Mouse (Mus musculus) heart, postnatal 25 days (tissue): ENCODE data around the gene Hoxb7. TPM values are rescaled to one million over a fixed set of nuclear protein-coding genes. Genes with fewer than 3 reads are reported as not detected.

Source experiments
- DNase-seq: peaks from one replicate; pipeline ENCODE4 v3.0.0; 2022; ENCODE audit warnings: low spot score
- intact Hi-C: fragments of 180-260 bp; cut with DNase I; formaldehyde crosslinking; loops from one replicate; pipeline ENCODE4 v1.15.1; 2025
- total RNA-seq, 2 experiments: library from RNA; stranded (reverse); gene quantifications; 2 replicates each; pipeline ENCODE4 v1.2.3; 2021

Gene Hoxb7
- not detected for total RNA-seq

DNA sequence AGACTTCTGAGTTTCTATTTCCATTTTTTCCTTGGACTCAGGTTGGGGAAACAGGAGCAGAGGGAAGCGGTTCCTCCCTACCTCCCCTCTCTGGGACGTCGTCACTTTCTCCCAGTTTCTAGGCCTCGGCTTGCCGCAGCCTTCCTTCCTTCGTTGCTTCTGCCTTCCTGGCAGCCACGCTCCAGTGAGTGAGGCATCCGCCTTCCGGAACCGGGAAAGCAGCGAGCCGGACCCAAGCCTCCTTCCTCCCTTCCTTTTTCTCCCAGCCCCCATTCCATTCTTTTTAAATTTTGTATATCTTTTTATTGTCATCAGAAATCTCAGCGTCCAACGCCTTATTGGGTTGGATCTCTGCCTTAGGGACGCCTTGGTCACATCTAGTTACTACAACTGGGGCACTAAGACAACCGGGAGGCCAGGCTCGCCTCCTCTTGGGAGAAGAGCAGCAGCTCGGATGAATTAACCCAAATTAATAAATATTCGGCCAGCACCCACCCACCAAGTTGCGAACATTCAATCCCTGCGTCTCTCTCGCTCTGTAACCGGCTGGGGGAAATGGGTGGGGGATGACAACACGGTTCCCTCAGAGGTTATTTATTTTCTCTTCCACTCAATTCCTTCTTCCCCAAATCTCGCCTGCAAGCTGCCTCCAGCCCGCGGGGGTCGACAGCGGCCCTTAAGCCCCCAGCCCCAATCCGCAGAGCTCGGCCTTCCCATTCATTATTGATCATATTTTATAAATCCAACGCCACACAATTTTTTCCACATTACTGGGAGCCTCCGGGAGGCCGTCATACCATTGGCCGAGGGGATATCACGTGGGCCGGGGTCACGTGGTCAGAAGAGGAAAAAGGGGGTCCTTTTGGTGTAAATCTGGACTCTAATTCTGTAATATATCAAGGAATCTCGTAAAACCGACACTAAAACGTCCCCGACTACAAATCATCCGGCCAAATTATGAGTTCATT is at the start of gene Hoxb7:
TSS of gene Hoxb7 (plus strand) at position 853 of the 968 bp plus-strand sequence.
- intact Hi-C loops: no loop called here
- no peak for DNase-seq

DNA sequence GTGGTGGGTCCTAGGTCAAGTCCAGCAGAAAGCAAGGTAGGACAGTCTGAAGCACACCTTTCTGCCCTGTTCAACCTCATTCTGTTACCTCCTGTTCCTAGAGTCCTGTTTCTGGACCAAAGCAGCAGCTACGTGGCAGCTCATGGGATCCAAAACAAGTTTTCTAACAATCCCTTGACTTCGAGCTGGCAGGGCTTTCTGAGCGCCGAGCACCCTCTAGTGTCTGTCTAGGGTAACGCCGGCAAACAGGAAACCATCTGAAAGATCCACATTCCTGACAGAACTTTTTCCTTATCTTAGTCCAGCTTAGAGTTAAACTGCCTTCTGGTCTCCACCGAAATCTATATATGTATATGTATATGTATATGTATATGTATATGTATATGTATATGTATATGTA is 46.2 kb upstream of the Hoxb7 start:
- no peak for DNase-seq
- intact Hi-C loops: no loop called here

DNA sequence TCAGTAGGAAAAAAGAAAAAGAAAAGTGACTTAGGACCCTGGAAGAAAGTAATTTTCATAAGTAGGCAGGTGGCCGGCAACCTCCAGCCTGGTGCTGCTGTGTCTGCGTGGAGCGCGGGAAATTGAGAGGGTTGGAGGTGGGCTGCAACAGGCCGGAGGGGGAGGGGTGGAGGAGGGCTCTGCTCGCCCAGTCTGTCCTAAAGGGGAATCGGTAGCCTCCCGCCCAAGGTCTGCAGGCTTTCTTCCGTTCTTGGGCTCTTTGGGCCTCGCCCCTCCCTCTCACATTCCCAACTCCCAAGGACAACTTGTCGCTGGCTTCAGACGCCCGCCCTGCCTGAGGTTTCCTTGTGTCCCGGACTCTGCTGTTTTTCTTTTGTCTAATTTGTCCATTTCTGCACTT is 35.5 kb upstream of the Hoxb7 start:
- no peak for DNase-seq
- intact Hi-C loops: no loop called here

DNA sequence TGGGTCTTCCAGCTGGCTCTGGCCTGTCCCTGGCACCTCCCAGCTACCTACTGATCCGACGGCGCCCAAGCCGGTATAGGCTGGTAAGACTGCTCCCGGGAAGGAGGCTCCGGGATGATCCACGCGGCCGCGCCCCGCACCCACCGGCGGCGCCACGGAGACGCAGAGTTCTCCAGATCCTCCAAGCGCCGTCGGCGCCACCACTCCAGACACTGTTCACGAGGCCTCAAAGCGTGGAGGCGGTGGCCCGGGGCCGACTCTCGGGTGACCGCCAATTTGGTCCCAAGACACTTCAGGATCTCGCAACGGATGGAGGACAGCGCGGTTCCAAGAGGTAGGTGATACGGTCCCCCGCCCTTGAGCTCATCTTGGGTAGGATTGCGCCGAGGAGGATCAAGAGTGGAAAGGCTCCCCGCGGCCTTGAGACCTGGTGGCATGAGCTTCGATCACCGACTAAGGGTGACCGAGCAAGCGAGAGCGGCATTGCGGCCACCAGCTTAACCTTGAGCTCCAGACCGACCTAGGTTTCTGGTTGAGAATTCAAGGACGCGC is 34.9 kb upstream of the Hoxb7 start:
- intact Hi-C loops: no loop called here
- DNase-seq: no peak

DNA sequence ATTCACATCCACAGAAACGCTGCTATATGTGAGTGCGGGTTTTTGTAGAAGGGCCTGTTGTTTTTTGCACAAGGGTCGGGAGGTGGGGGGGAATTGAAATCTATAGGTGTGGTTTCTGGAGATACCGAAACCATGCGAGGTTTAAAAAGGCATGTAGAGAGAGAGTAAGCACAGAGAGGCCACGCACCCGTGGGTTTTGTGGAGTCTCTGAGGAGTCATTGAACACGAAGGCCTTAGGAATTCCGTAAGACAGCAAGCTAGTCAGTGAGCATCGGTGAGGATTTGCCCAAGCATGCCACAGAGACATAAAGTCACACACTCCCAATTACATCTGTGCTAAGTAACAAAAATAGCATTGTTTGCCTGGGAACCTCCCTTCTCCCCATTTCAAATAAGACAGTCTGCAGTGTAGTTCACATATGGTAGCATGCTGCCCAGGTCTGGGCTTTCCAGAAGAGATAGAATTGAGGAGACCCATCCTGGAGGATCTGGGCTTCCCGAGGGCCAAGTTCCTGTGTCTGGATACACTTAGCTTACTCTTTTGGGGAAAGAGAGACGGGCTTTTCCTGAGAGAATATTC is 33.8 kb upstream of the Hoxb7 start:
- no peak for DNase-seq
- intact Hi-C loops: no loop called here

DNA sequence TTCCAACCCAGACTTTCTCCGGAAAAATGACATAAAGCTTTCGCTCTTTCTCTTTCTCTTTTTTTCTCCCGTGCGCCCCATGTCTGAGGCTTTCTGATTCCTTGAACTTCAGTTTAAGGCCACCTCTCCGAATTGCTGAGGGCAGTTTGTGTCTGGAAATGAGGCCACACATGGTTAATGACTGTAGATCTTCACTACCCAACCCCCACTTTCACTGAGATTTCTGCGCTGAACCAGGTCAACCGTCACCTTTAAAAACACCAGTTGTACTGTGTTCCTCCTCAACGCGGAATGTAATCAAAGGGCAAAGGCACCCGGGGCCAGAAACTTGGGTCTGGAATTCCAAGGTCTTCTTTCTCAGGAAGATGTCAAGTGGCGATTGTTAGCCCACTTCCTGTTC is 32.2 kb upstream of the Hoxb7 start:
- no peak for DNase-seq
- intact Hi-C loops: no loop called here

DNA sequence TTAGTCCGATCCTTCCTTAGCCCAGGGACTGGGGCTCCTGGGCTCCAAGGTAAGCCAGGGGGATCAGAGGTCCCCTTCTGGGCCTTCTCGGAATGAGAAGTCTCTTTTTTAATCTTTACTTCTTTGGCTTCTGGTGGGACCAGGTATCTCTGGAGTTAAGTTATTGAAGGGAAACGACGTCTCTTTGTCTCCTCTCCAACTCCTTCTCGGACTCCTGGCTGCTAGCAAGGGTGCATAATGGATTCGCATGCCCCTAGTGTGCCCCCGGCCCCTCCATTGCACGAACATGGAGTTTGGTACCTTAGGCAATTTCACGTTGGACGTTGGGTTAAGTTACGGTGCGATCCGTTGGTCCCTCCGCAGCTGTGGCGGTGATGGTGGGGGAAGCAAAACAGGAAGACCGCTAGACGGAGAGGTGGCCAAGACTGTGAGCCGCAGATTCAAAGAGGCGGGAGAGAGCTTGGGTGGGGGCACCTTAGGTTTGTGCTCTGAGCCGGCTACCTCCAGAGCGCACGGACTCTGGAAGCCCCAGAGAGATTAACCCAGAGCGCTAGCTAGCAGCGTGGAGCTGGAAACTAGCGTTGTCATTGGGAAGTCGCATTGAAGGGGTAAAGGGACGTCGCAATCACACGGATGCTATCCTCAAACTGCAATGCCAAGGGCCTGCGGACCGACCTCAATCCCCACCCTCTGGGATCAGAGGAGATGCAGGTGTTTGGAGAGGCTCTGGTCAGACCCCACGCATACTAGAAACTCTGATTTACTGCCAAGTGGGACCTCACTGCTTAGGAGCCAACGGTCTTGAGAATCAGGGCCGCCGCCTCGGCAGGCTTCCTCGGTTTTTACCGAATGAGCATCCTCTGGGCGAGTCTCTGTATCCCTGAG is 31.1 kb upstream of the Hoxb7 start:
- DNase-seq: no peak
- intact Hi-C loops: no loop called here

DNA sequence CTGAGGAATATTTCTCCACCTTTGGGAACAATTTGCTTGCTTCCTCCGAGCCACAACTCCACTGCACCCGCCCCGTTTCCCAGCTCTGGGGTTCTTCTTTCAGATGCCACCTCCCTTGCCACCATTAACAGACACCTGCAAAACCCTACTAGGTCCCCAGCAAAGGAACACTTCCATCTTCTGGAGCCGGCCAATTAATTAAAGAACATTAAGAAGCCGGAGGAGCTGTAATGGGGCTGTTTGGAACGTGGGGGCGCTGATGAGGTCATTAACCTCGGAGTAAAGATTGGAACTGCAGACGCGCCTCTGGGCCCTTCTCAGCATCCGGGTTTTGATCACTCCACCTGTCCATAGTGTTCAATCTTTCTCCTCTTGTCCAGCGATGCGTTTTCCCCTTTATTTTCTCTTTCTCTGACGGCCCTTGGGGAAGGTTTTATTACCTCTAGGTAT is 30.4 kb upstream of the Hoxb7 start:
- intact Hi-C loops: no loop called here
- no peak for DNase-seq

DNA sequence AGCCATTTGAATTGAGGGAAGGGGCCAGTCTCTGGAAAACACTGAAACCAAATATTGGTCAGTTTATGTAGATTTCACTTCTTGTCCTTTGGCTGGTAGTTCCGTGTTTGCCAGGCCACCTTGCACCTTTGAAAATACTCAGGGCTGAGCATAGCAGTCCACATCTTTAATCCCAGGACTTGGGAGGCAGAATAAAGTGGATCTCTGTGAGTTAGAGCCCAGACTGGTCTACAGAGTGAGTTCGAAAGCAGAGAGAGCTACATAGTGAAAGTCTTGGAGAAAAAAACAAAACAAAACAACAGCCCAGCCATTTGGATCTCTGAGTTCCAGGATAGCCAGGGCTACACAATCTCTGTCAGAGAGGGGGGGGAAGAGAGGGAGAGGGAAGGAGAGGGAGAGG is 29.3 kb upstream of the Hoxb7 start:
- DNase-seq: no peak
- intact Hi-C loops: no loop called here

DNA sequence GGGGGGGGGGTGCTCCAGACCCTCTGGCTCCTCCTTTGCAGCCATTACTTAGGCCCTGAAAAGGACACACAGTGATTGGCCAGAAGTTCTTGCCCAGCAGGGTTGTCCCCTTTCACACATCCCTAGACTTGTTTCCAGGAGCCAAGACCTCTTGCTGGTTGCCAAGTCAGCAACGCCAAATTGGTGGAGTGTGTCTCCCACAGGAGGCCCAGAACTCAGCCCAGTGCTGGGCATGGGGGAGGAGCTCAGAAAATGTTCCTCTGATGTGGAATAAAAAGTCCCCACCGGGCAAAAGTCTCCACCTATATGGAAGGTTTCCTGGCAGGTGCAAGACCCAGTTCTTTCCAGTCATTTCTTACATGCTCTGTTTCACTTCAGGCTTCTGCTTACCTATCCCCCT is 27.4 kb upstream of the Hoxb7 start:
- intact Hi-C loops: no loop called here
- DNase-seq: no peak

DNA sequence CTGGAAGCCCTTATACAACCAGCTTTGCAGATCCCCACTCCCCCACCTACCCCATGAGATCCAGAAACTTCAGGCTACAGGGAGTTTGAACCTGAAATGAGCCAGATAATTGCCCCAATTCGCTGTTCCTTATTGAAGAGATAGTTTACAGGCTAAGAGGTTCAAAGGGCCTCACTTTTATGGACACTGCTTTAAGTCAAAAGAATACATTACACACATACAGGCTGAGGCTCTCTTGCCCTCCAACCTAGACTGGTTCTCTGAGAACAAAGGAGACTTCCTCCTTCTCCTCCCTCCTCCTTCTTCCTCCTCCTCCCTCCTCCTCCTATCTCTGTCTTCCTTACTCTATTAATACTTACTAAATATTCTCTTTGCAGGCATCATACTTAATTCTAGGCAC is 26.9 kb upstream of the Hoxb7 start:
- intact Hi-C loops: no loop called here
- no peak for DNase-seq

DNA sequence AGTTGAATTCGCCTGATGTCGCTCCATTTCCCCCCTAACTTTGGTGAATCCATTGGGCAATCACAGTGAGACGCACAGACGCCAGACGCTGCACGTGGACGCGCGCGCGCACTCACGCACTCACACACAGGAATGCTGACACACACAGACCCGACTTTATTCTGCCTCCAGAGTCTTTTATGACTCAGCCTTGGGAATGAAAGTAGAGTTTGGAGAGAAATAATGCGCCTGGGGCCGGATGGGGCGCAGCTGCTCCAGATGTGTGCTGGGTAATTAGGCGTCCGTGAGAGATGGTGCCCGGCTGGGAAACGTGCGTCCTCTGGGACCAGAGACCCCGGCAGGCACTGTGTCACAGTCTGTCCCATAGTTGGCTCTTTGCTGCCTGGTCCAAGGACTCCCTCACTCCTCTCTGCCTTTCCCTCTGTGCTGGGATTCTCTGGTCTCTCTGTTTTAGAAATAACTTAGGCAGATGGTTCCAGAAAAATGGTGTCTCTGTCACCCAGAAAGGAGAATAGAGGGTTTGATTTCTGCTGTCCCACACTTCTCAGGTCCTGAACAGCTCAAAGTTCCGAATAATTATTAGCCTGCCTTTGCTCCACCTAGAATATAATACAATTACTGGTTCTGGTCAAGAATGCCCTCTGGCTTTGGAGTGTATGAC is 26.0 kb upstream of the Hoxb7 start:
- no peak for DNase-seq
- intact Hi-C loops: no loop called here

DNA sequence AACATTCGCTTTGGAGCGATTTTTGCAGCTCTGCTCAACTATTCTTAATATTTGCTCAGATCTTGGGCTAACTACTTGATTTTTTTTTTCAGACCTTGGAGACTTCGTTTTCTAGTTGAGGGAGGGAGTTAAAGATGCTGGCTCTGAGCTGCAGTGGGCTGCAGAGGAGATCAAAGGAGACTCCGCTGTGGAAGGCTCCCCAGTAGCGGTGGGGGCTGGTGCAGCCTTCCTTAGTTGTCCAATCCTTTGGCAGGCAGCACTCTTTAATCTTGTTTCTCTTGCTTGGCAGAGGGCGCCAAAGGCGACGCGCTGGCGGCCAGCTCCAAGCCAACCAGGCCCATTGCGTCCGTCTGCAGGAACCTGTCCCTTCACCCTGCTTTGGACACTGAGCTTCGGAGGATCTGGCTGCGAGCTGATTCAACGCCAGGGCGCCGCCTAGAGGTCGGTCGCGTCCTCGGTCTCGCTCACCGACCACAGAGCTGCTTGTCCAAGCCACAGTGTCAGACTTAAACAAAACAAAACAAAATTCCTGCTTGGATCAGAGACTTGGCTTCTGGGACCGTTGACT is 25.0 kb upstream of the Hoxb7 start:
- intact Hi-C loops: no loop called here
- DNase-seq: no peak

DNA sequence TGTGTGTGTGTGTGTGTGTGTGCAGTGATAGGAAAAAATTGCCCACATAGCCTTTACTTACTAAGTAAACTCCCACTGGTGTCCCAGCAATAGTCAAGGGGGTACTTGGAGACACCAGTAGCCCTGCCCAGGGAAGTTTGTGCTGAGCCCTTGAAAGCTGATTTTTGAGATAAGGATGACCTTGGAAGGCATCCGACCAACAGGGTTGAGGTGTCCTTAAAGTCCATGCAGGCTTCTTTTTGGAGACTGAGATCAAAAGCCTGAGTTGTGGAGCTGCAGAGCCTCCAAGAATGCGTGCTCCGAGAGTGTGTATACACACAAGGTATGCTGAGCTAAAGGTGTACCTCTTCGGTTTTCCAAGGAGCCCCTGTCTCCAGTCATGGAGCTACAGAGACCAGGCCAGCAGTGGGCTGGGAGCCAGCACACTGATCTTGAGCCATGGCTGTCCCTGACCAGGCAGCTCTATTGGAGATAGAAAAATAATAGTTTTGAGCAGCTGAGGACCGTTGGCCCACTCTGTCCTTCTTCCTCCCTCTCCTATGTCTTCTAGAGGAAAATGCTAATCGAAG is 24.1 kb upstream of the Hoxb7 start:
- no peak for DNase-seq
- intact Hi-C loops: no loop called here

DNA sequence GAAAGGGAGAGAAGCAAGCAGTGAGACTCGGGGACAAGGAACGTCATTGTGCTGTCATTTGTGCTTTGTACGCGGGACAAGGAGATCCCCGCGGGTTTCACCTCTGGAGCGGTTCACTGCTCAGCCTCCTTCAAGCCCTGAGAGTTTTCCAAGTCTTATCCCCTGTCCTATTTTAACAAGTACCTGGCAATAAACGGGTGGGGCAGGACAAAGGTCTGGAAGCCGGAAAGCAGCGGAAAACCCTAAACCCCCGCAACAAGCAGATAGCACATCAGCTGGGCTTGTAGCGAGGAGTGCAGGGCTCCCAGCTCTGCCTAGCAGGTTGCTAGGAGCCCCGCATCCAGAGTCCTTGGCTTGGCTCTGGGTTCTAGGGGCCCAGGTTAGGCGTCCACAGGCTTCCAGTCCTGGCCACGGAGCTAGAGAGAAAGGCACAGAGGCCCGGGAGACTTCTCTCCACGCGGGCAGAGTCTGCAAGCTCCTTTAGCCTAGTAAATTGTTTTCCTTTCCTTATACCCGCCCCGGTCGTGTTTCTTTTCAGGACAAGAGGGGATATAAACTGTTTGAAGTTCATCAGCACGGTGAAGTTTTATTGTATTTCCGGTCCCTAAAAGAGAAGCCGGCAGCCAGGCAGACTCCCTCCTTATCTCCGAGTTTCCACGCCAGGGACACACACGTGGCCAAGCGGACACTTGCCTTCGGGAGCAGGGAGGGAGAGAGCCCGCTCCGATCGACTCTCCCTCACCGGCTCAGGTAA is 22.6 kb upstream of the Hoxb7 start:
- intact Hi-C loops: no loop called here
- DNase-seq: no peak

DNA sequence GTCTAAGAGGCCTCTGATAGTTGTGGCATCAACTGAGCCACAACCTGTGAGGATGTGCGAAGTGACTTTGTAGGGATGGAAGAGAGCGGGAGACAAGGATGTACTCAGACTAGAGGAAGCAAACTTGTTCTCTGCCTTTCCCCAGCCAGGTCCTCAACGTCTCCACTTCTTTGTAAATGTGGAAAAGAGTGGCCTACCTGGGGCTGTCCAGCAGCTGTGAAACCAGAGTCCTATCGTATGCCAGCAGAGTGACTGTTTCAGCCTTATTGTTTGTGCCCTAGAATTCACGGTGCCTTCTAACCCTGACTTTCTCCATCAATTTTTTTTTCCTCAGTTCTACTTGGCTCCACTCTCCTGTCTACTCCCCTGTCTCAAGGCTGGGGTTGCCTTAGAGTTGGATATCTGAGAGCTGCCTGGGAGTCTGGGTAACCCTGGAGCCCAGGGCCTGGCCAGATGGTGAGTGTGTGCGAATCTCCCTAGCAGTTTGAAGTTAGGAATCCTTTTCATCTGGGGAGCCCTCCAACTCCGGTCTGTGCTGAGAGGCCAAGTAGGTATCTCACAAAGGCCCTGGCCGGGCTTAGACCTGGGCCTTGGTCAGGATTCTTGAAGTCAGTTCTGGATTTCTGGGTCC is 21.9 kb upstream of the Hoxb7 start:
- DNase-seq: no peak
- intact Hi-C loops: no loop called here

DNA sequence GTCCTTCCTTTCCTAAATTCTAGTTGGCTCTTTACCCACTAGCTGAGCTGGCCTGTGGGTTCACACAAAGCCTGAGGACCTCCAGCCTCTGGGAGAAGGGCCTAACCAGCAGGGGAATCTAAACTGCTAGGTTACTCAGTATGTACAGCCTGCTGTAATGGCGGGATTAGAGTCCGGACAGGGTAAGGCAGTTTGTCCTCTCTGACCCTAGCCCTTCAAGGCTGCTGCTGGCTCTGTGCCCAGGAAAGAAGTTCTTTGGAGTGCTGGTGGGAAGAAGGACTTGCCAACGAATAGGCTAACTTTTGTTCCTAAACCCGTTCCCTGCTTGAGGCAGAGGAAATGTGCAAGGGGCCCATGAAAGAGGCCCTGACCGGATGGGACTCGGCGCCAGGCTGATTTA is 20.5 kb upstream of the Hoxb7 start:
- intact Hi-C loops: no loop called here
- DNase-seq: no peak
